ENCODE assay signal across 9 mouse cellular contexts in the genomic region with DNA sequence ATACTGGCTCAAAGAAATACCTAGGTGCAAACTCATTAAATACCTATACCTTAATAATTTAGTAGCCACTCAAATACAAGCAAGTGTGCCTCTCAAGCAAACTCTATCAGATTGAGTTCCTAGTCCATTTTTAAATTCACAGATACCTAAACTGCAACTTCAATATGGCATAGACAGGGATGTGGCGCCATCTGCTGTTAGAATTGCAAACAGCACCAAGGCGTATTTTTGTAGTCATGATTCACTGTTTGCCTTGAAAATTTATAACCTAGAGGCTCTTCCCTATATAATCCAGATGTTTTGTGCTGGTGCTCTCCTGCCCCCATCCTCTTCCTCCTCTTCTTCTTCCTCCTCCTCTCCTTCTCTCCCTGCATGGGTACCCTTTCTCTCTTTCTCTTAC. TPM values are rescaled to one million over a fixed set of nuclear protein-coding genes. Genes with fewer than 3 reads are reported as not detected.
DNase-seq lines count a peak whose midpoint lies in the region; ATAC-seq lines count a peak whose summit lies in the region.
"Had no signal": no experiment of that assay in that cellular context is flagged by ENCODE, and none has a peak within 500 bp of the region (broad histone marks: within the 10 kb centered on the region; RNA-seq: fewer than 3 reads in every experiment).

No protein-coding gene starts in this region.

- H3K36me3 ChIP-seq in intestine, embryonic 14.5 days (ENCODE audit: control insufficient read depth, insufficient read depth, low read length) = no peaks in the 10 kb centered on the region
- no peaks in the 10 kb centered on the region for H3K36me3 ChIP-seq in intestine, embryonic 15.5 days

- H3K27me3 ChIP-seq in intestine, embryonic 14.5 days (replicated peaks; ENCODE audit: control insufficient read depth, insufficient read depth, low read length) = no peaks in the 10 kb centered on the region
- H3K27me3 ChIP-seq in intestine, embryonic 15.5 days (replicated peaks) = no peaks in the 10 kb centered on the region

- no peak overlapping the region for H3K4me3 ChIP-seq in intestine, embryonic 14.5 days (ENCODE audit: low read depth, low read length)
- no peak overlapping the region for H3K4me3 ChIP-seq in intestine, embryonic 15.5 days (replicated peaks)
- H3K4me3 ChIP-seq: erythroblast, embryonic 14.5 days had no signal

- peak; percentile 98 for DNase-seq in intestine, embryonic 14.5 days (ENCODE audit: low spot score)
- peak; percentile 77 to 94 for DNase-seq in adrenal gland, adult (ENCODE audit: inconsistent age in 2 of 2, low spot score in 1 of 2)
- peak; percentile 83 for DNase-seq in embryo, embryonic 10 days (ENCODE audit: low spot score)
- DNase-seq in heart, postnatal 4 days = peak; percentile 88
- peak; percentile 76 to 81 for DNase-seq in left cerebral cortex, postnatal 36 days (ENCODE audit: low spot score in 2 of 2)
- peak; percentile 77 for DNase-seq in ovary, postnatal 14 days (ENCODE audit: low spot score)
- peak; percentile 25 to 79 for DNase-seq in thymus, postnatal 10 days (ENCODE audit: low spot score in 2 of 2)

- H3K9me3 ChIP-seq in intestine, embryonic 14.5 days (ENCODE audit: control insufficient read depth, low read length) = no peaks in the 10 kb centered on the region
- no peaks in the 10 kb centered on the region for H3K9me3 ChIP-seq in intestine, embryonic 15.5 days

- no peak overlapping the region for H3K27ac ChIP-seq in intestine, embryonic 14.5 days (ENCODE audit: low read depth)
- no peak overlapping the region for H3K27ac ChIP-seq in intestine, embryonic 15.5 days

- no peak for ATAC-seq in intestine, embryonic 14.5 days (replicated peaks; ENCODE audit: low FRiP score, low TSS enrichment, low read depth)
- ATAC-seq in intestine, embryonic 15.5 days = no peak

- H3K9ac ChIP-seq in intestine, embryonic 14.5 days (ENCODE audit: low read length) = no peak overlapping the region
- H3K9ac ChIP-seq in intestine, embryonic 15.5 days = no peak overlapping the region

- H3K4me2 ChIP-seq in intestine, embryonic 14.5 days (ENCODE audit: low read length) = no peak overlapping the region
- no peak overlapping the region for H3K4me2 ChIP-seq in intestine, embryonic 15.5 days (replicated peaks)

- intact Hi-C loops in left cerebral cortex, postnatal 36 days (cut with DNase I) = loop anchor here (1.0 kb wide), 2 partner anchors 97 to 154 kb away; no protein-coding TSS in a partner anchor

- no peaks in the 10 kb centered on the region; the same call in 1 of the 2 replicates for H3K4me1 ChIP-seq in intestine, embryonic 14.5 days (replicated peaks; ENCODE audit: control insufficient read depth, insufficient read depth, low read length)
- 0 out of 2 replicates have a peak, but pooled peaks cover 2% of the 10 kb centered on the region for H3K4me1 ChIP-seq in intestine, embryonic 15.5 days (replicated peaks)

- WGBS in intestine, embryonic 14.5 days = 1% methylated on average over 2 of the region's 2 CpGs
- WGBS in intestine, embryonic 15.5 days = 0% methylated on average over 2 of the region's 2 CpGs

RNA-seq across cellular contexts. Expression of a gene that starts 2.1 kb away (rescaled TPM):
- 7.9 and 9.7 TPM in 2 replicates for polyA plus RNA-seq in intestine, embryonic 14.5 days (2014; fragmentation: Nextera tagmentation; extraction: Ambion mirVana)
- polyA plus RNA-seq in intestine, embryonic 15.5 days (2015; fragmentation: Nextera tagmentation; extraction: Ambion mirVana) = 4.3 and 5.4 TPM in 2 replicates
- total RNA-seq in heart, postnatal 4 days (2021) = 1 to 10 TPM; 8.2 to 9.4 TPM
- 100 to 1,000 TPM in 1 of 2 experiments, 10 to 100 TPM in 1; 93.0 to 100 TPM for total RNA-seq in left cerebral cortex, postnatal 36 days (2021)

RNA-seq across cellular contexts. Expression of a gene that starts 41.6 kb away (rescaled TPM):
- 3.2 and 3.7 TPM in 2 replicates for polyA plus RNA-seq in intestine, embryonic 14.5 days (2014; fragmentation: Nextera tagmentation; extraction: Ambion mirVana)
- 3.0 and 3.2 TPM in 2 replicates for polyA plus RNA-seq in intestine, embryonic 15.5 days (2015; fragmentation: Nextera tagmentation; extraction: Ambion mirVana)
- total RNA-seq in heart, postnatal 4 days (2021) = 1 to 10 TPM; 8.4 to 9.6 TPM
- 100 to 1,000 TPM; 105 TPM for total RNA-seq in left cerebral cortex, postnatal 36 days (2021)
- polyA plus RNA-seq: erythroblast, embryonic 14.5 days had no signal

RNA-seq across cellular contexts. Expression of a gene that starts 52.6 kb away (rescaled TPM):
- polyA plus RNA-seq in intestine, embryonic 14.5 days (2014; fragmentation: Nextera tagmentation; extraction: Ambion mirVana) = 7.1 and 8.5 TPM in 2 replicates
- polyA plus RNA-seq in intestine, embryonic 15.5 days (2015; fragmentation: Nextera tagmentation; extraction: Ambion mirVana) = 7.1 TPM in 2 replicates
- total RNA-seq in heart, postnatal 4 days (2021) = 1 to 10 TPM; 5.5 to 5.7 TPM
- 10 to 100 TPM; 48.4 to 53.4 TPM for total RNA-seq in left cerebral cortex, postnatal 36 days (2021)

Comparison
In these comparisons a context has a peak if more than half of its experiments do, and no peak if none do; other contexts are left out.
1. RNA of a gene that starts 2.1 kb away (total RNA-seq): 93.0 to 100 TPM in left cerebral cortex, postnatal 36 days; 8.2 to 9.4 TPM in heart, postnatal 4 days; every median in the first group is over 4 times any median in the second.
2. RNA of a gene that starts 41.6 kb away (total RNA-seq): 105 TPM in left cerebral cortex, postnatal 36 days; 8.4 to 9.6 TPM in heart, postnatal 4 days; every median in the first group is over 10 times any median in the second.
3. RNA of a gene that starts 52.6 kb away (total RNA-seq): 48.4 to 53.4 TPM in left cerebral cortex, postnatal 36 days; 5.5 to 5.7 TPM in heart, postnatal 4 days; every median in the first group is over 4 times any median in the second.
4. Peak in every context shown above with its lines, with median percentiles within 50 percentile points of each other: DNase-seq.